Mouse (Mus musculus): ENCODE results near the gene Cdkn2d. TPM values are rescaled to one million over a fixed set of nuclear protein-coding genes. Genes with fewer than 3 reads are reported as not detected.

The Cdkn2d gene
- 65.1 and 69.4 TPM in 2 replicates for total RNA-seq (2014; rRNA removed)
- polyA plus RNA-seq (2015; fragmentation: Nextera tagmentation; extraction: Ambion mirVana): 104 and 118 TPM in 2 replicates

DNA sequence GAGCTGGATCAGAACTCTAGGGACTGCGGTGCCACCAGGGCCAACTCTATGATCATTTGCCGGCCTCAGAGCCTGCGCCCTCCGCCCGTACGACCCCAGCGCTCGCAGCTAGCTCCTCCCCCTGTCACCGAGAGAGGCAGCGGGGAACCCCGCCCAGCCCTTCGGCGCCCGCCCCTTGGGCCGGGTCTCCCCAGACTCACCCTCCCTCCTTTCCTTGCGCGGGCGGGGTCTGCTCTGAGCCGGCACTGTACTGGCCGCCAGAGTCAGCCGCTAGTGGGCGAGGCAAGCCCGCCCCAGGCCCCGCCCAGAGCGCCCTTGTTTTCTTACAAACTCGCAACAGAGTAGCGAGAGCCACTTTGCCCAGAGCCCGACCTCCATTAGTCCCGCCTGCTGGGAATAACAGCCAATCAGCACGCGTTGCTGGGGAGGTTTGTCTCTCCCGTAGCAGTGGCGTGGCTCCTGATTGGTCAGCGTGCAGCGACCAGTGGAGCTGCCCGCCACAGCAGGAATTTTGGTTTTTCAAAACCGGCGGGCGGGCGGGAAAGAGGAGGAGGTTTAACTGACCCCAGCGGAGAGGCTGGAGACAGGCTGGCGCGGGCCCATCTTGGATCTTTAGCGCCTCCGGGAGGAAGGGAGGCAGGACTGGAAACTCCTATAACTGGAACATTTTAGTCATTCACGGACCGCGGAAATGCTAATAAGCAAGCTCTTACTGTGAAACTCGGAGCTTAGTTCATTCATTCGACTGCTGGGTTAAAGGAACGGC lies at the start of gene Cdkn2d:
Gene Cdkn2d, minus strand, starts transcription at position 386 of the 766 bp plus-strand sequence.
- H3K4me1 ChIP-seq (ENCODE audit: insufficient read depth): peaks cover 21% of the 10 kb centered on the region; the same call in 1 of the 2 replicates
- DNase-seq: peak; percentile 98
- H3K36me3 ChIP-seq (ENCODE audit: insufficient read depth): no peaks in the 10 kb centered on the region
- WGBS: under 1% methylated on average over 48 of the region's 51 CpGs
- H3K4me2 ChIP-seq (ENCODE audit: low read depth): peak within 1 kb of the TSS; percentile 76
- ATAC-seq: peak; percentile 94
- peak within 1 kb of the TSS; percentile 80 for H3K27ac ChIP-seq (ENCODE audit: low read depth, low read length)
- H3K4me3 ChIP-seq (ENCODE audit: low read depth, low read length): peak within 1 kb of the TSS; percentile 71
- H3K9me3 ChIP-seq (ENCODE audit: low read length): no peaks in the 10 kb centered on the region
- H3K27me3 ChIP-seq (ENCODE audit: insufficient read depth, low read length): no peaks in the 10 kb centered on the region
- peak; percentile 32 for TF ChIP-seq CTCF (IDR thresholded peaks at IDR 0.05; ENCODE audit: low read depth)
- peak within 1 kb of the TSS; percentile 79 for H3K9ac ChIP-seq

- WGBS: 97% methylated on average over 4 of the region's 4 CpGs
- TF ChIP-seq CTCF (IDR thresholded peaks at IDR 0.05; ENCODE audit: low read depth): no peak
Measured at GRCm38 (mm10) chr9:21340411-21340810, 49.2 kb upstream of the Cdkn2d start.

DNA sequence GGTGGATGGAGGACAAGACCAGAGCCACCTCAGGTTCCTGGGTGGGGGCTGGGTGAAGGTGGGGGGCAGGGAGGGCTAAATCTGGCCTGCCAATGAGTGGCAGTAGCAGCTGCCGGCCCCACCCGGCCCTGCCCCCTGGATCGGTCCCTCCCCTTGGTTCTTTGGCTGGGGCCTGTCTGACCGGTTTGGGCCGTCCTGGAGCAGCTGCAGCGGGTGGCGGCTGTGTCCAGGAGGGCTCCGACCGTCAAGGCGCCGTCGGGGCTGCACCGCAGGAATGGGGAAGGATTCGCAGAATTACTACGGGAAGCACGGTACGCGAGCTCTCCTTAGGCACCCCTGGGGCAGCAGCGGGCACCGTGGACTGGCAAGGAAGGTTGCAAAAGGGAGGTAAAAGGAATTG lies 46.4 kb upstream of the Cdkn2d start:
- no peak for DNase-seq
- Histone ChIP-seq H3K4me2 (ENCODE audit: low read depth) (no peak overlapping the region), H3K9ac (no peak overlapping the region), H3K27ac (ENCODE audit: low read depth, low read length) (no peak overlapping the region), H3K9me3 (ENCODE audit: low read length) (no peaks in the 10 kb centered on the region), H3K4me1 (ENCODE audit: insufficient read depth) (no peaks in the 10 kb centered on the region), H3K27me3 (ENCODE audit: insufficient read depth, low read length) (no peaks in the 10 kb centered on the region), H3K36me3 (ENCODE audit: insufficient read depth) (peaks cover 14% of the 10 kb centered on the region), H3K4me3 (ENCODE audit: low read depth, low read length) (no peak overlapping the region)
- ATAC-seq: no peak
- no peak for TF ChIP-seq CTCF (IDR thresholded peaks at IDR 0.05; ENCODE audit: low read depth)
- 24% methylated on average over 18 of the region's 20 CpGs for WGBS

More at GRCm38 (mm10) chr9:21340411-21340810, 49.2 kb upstream of the Cdkn2d start:
- DNase-seq: no peak
- peaks cover 24% of the 10 kb centered on the region for H3K36me3 ChIP-seq (ENCODE audit: insufficient read depth)
- H3K4me2 ChIP-seq (ENCODE audit: low read depth): no peak overlapping the region
- H3K4me1 ChIP-seq (ENCODE audit: insufficient read depth): no peaks in the 10 kb centered on the region
- no peak for ATAC-seq
- H3K27me3 ChIP-seq (ENCODE audit: insufficient read depth, low read length): no peaks in the 10 kb centered on the region
- H3K9me3 ChIP-seq (ENCODE audit: low read length): no peaks in the 10 kb centered on the region
- no peak overlapping the region for H3K4me3 ChIP-seq (ENCODE audit: low read depth, low read length)
- H3K9ac ChIP-seq: no peak overlapping the region
- H3K27ac ChIP-seq (ENCODE audit: low read depth, low read length): no peak overlapping the region

- Histone ChIP-seq H3K4me1 (ENCODE audit: insufficient read depth) (no peaks in the 10 kb centered on the region), H3K9me3 (ENCODE audit: low read length) (no peaks in the 10 kb centered on the region), H3K36me3 (ENCODE audit: insufficient read depth) (peaks cover 2% of the 10 kb centered on the region), H3K9ac (no peak overlapping the region), H3K4me2 (ENCODE audit: low read depth) (no peak overlapping the region), H3K27me3 (ENCODE audit: insufficient read depth, low read length) (no peaks in the 10 kb centered on the region), H3K27ac (ENCODE audit: low read depth, low read length) (no peak overlapping the region), H3K4me3 (ENCODE audit: low read depth, low read length) (no peak overlapping the region)
- ATAC-seq (no peak), DNase-seq (no peak)
- whole genome bisulfite sequencing: 75% methylated on average over 8 of the region's 8 CpGs
- TF ChIP-seq CTCF (IDR thresholded peaks at IDR 0.05; ENCODE audit: low read depth): no peak
Measured at GRCm38 (mm10) chr9:21336491-21336890, 45.3 kb upstream of the Cdkn2d start.

GRCm38 (mm10) chr9:21335391-21335790 lies 44.2 kb upstream of the Cdkn2d start:
- Histone ChIP-seq H3K27me3 (ENCODE audit: insufficient read depth, low read length) (no peaks in the 10 kb centered on the region), H3K9me3 (ENCODE audit: low read length) (no peaks in the 10 kb centered on the region), H3K4me3 (ENCODE audit: low read depth, low read length) (no peak overlapping the region), H3K4me2 (ENCODE audit: low read depth) (no peak overlapping the region), H3K36me3 (ENCODE audit: insufficient read depth) (no peaks in the 10 kb centered on the region; the same call in 1 of the 2 replicates), H3K9ac (no peak overlapping the region), H3K4me1 (ENCODE audit: insufficient read depth) (no peaks in the 10 kb centered on the region), H3K27ac (ENCODE audit: low read depth, low read length) (no peak overlapping the region)
- DNase-seq (no peak), ATAC-seq (no peak)
- 85% methylated on average over 4 of the region's 4 CpGs for WGBS
- no peak for TF ChIP-seq CTCF (IDR thresholded peaks at IDR 0.05; ENCODE audit: low read depth)

GRCm38 (mm10) chr9:21334747-21335146 lies 43.5 kb upstream of the Cdkn2d start:
- Histone ChIP-seq H3K4me1 (ENCODE audit: insufficient read depth) (no peaks in the 10 kb centered on the region), H3K27me3 (ENCODE audit: insufficient read depth, low read length) (no peaks in the 10 kb centered on the region), H3K9ac (no peak overlapping the region), H3K27ac (ENCODE audit: low read depth, low read length) (no peak overlapping the region), H3K4me3 (ENCODE audit: low read depth, low read length) (no peak overlapping the region), H3K4me2 (ENCODE audit: low read depth) (no peak overlapping the region), H3K9me3 (ENCODE audit: low read length) (no peaks in the 10 kb centered on the region), H3K36me3 (ENCODE audit: insufficient read depth) (no peaks in the 10 kb centered on the region)
- no peak for TF ChIP-seq CTCF (IDR thresholded peaks at IDR 0.05; ENCODE audit: low read depth)
- ATAC-seq: no peak
- no peak for DNase-seq

- 92% methylated on average over 1 of the region's 1 CpGs for WGBS
- H3K27ac ChIP-seq (ENCODE audit: low read depth, low read length): no peak overlapping the region
- H3K4me3 ChIP-seq (ENCODE audit: low read depth, low read length): no peak overlapping the region
- no peak for TF ChIP-seq CTCF (IDR thresholded peaks at IDR 0.05; ENCODE audit: low read depth)
- no peak overlapping the region for H3K4me2 ChIP-seq (ENCODE audit: low read depth)
- no peaks in the 10 kb centered on the region for H3K4me1 ChIP-seq (ENCODE audit: insufficient read depth)
- ATAC-seq: no peak
- H3K9me3 ChIP-seq (ENCODE audit: low read length): no peaks in the 10 kb centered on the region
- DNase-seq: no peak
- no peaks in the 10 kb centered on the region for H3K27me3 ChIP-seq (ENCODE audit: insufficient read depth, low read length)
- no peak overlapping the region for H3K9ac ChIP-seq
- no peaks in the 10 kb centered on the region for H3K36me3 ChIP-seq (ENCODE audit: insufficient read depth)
Measured at GRCm38 (mm10) chr9:21333523-21333922, 42.3 kb upstream of the Cdkn2d start.
